Mouse (Mus musculus): ENCODE measurements at regions not wholly inside any gene's neighbourhood (a gene's known extent, or its start where the extent isn't known, plus 50 kb on each side); places are given as distances from the start of the nearest gene placed in this dataset.

GRCm38 (mm10) chr16:21331229-21331628 lies 91.7 kb upstream of the Vps8 start:
- no peak for TF ChIP-seq CTCF (IDR thresholded peaks at IDR 0.05; ENCODE audit: low read depth, low read length)
- TF ChIP-seq POLR2A (IDR thresholded peaks at IDR 0.05; ENCODE audit: extremely low read depth, insufficient read depth, low read length), result no peak
